In the genomic region with DNA sequence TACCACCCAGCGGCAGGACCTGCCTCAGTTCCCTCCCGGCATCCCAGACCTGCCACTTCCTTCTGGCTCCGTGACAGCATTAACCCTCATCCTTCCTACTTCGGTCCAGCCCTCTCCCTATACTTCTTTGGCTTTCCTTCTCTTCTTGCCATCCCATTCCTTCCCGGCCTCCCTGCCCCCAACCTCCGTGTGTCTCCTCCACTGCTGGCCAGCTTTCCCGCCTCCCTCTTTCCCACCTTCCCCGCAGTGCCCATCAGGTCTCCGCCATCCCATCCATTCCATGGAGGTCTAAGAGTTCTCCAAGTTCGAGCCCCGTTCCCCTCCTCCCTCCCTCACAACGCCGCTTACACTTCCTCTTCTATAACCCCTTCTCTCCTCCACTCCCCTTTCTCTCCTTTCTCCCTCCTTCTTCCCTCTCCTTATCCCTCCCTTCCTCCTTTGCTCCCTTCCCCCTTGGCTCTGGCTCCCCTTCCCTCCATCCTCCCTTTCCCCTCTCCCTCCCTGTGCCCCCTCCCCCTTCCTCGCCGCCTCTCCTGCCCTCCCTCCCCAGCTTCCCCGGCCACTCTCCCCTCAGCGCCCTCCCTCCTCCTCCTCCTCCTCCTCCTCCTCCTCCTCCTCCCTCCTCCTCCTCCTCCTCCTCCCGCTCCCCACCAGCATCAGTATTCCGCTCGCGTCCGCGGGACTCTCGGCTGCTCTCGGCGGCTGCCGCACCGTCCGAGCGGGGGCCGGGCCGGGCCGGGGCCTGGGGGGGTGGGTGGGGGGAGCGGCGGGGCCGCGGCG, we compare ENCODE assay signal across 9 mouse cellular contexts. TPM values are rescaled to one million over a fixed set of nuclear protein-coding genes. Genes with fewer than 3 reads are reported as not detected.
DNase-seq lines count a peak whose midpoint lies in the region; ATAC-seq and TF ChIP-seq lines count a peak whose summit lies in the region.
"Had no signal": no experiment of that assay in that cellular context is flagged by ENCODE, and none has a peak within 500 bp of the region (broad histone marks: within the 10 kb centered on the region; RNA-seq: fewer than 3 reads in every experiment).

No protein-coding gene starts in this region.

- H3K9me3 ChIP-seq in lung, embryonic 16.5 days (ENCODE audit: control insufficient read depth, low read length), result no peaks in the 10 kb centered on the region
- no peaks in the 10 kb centered on the region for H3K9me3 ChIP-seq in hindbrain, postnatal 0 days (ENCODE audit: low read length)
- H3K9me3 ChIP-seq in neural tube, embryonic 14.5 days (ENCODE audit: control insufficient read depth, low read length), result no peaks in the 10 kb centered on the region
- H3K9me3 ChIP-seq: megakaryocyte, embryonic 14.5 days had no signal

- peak; percentile 11 for DNase-seq in adrenal gland, postnatal 14 days
- DNase-seq in adrenal gland, adult 2 months, result no peak
- DNase-seq in lung, postnatal 10 days, result no peak
- peak; percentile 82 for DNase-seq in hindbrain, postnatal 0 days (ENCODE audit: low spot score)
- DNase-seq in spleen, postnatal 10 days (ENCODE audit: low spot score in 2 of 2), result no peak
- DNase-seq in adrenal gland, postnatal 10 days, result no peak

- H3K4me2 ChIP-seq in lung, embryonic 16.5 days (ENCODE audit: low read depth, low read length), result peak overlapping the region; percentile 73
- peak overlapping the region; percentile 83 for H3K4me2 ChIP-seq in hindbrain, postnatal 0 days (ENCODE audit: low read depth, low read length)
- peak overlapping the region; percentile 57 for H3K4me2 ChIP-seq in neural tube, embryonic 14.5 days (ENCODE audit: low read depth, low read length)

- peak; percentile 31; the same call in 1 of the 2 replicates for TF ChIP-seq CTCF in hindbrain, postnatal 0 days (IDR thresholded peaks at IDR 0.05; ENCODE audit: low read depth)

- ATAC-seq in lung, embryonic 16.5 days (ENCODE audit: low read depth), result peak; percentile 15; the same call in 1 of the 2 replicates
- peak; percentile 44 for ATAC-seq in hindbrain, postnatal 0 days
- peak; percentile 32 for ATAC-seq in neural tube, embryonic 14.5 days (ENCODE audit: low read depth)

- peak overlapping the region; percentile 52 for H3K4me3 ChIP-seq in lung, embryonic 16.5 days (ENCODE audit: low read length)
- H3K4me3 ChIP-seq in hindbrain, postnatal 0 days (ENCODE audit: low read length), result peak overlapping the region; percentile 80
- H3K4me3 ChIP-seq in neural tube, embryonic 14.5 days (ENCODE audit: low read depth, low read length), result peak overlapping the region; percentile 78
- H3K4me3 ChIP-seq: megakaryocyte, embryonic 14.5 days had no signal

- H3K9ac ChIP-seq in lung, embryonic 16.5 days (ENCODE audit: low read length), result peak overlapping the region; percentile 45; the same call in 1 of the 2 replicates
- H3K9ac ChIP-seq in hindbrain, postnatal 0 days (replicated peaks; ENCODE audit: low read length), result peak overlapping the region; percentile 97
- peak overlapping the region; percentile 98 for H3K9ac ChIP-seq in neural tube, embryonic 14.5 days (replicated peaks; ENCODE audit: low read depth, low read length)

- no peak overlapping the region for H3K27ac ChIP-seq in lung, embryonic 16.5 days (ENCODE audit: low read length)
- H3K27ac ChIP-seq in hindbrain, postnatal 0 days, result peak overlapping the region; percentile 99
- H3K27ac ChIP-seq in neural tube, embryonic 14.5 days (ENCODE audit: low read depth, low read length), result peak overlapping the region; percentile 98

- H3K27me3 ChIP-seq in lung, embryonic 16.5 days (ENCODE audit: control insufficient read depth, insufficient read depth, low read depth, low read length), result peaks cover 48% of the 10 kb centered on the region
- H3K27me3 ChIP-seq in hindbrain, postnatal 0 days (ENCODE audit: insufficient read depth, low read length), result no peaks in the 10 kb centered on the region
- H3K27me3 ChIP-seq in neural tube, embryonic 14.5 days (ENCODE audit: control insufficient read depth, insufficient read depth, low read length), result no peaks in the 10 kb centered on the region

- peaks cover 8% of the 10 kb centered on the region for H3K4me1 ChIP-seq in lung, embryonic 16.5 days (replicated peaks; ENCODE audit: control insufficient read depth, insufficient read depth, low read length)
- peaks cover 38% of the 10 kb centered on the region for H3K4me1 ChIP-seq in hindbrain, postnatal 0 days (ENCODE audit: insufficient read depth, low read length)
- peaks cover 36% of the 10 kb centered on the region for H3K4me1 ChIP-seq in neural tube, embryonic 14.5 days (ENCODE audit: control insufficient read depth, insufficient read depth, low read length)

- 2% methylated on average over 16 of the region's 38 CpGs for WGBS in lung, embryonic 16.5 days
- whole genome bisulfite sequencing in hindbrain, postnatal 0 days, result 2% methylated on average over 17 of the region's 38 CpGs
- WGBS in neural tube, embryonic 14.5 days, result 1% methylated on average over 17 of the region's 38 CpGs

- H3K36me3 ChIP-seq in lung, embryonic 16.5 days (ENCODE audit: control insufficient read depth, insufficient read depth, low read length), result no peaks in the 10 kb centered on the region
- H3K36me3 ChIP-seq in hindbrain, postnatal 0 days (ENCODE audit: insufficient read depth, low read length), result no peaks in the 10 kb centered on the region
- H3K36me3 ChIP-seq in neural tube, embryonic 14.5 days (ENCODE audit: control insufficient read depth, insufficient read depth, low read length), result no peaks in the 10 kb centered on the region

RNA-seq across cellular contexts. Expression of a gene that starts 0.5 kb away (rescaled TPM):
- 6.1 and 7.7 TPM in 2 replicates for total RNA-seq in adrenal gland, postnatal 14 days (2021)
- total RNA-seq in adrenal gland, adult 2 months (2021), result 1 to 10 TPM; 5.1 to 8.5 TPM
- 10.3 and 16.3 TPM in 2 replicates for polyA plus RNA-seq in adrenal gland, adult 2 months (2012; rRNA removed)
- polyA plus RNA-seq in lung, embryonic 16.5 days (2015; fragmentation: Nextera tagmentation; extraction: Ambion mirVana), result 0.36 and 0.57 TPM in 2 replicates
- total RNA-seq in hindbrain, postnatal 0 days (2014; rRNA removed), result 562 and 663 TPM in 2 replicates
- polyA plus RNA-seq in hindbrain, postnatal 0 days (2015; fragmentation: Nextera tagmentation; extraction: Ambion mirVana), result 19.6 and 22.7 TPM in 2 replicates
- polyA plus RNA-seq in neural tube, embryonic 14.5 days (2014; fragmentation: Nextera tagmentation; extraction: Ambion mirVana), result 21.9 and 28.1 TPM in 2 replicates
- 10 to 100 TPM in 1 of 2 experiments, 1 to 10 TPM in 1; 5.5 to 10.0 TPM for total RNA-seq in adrenal gland, postnatal 10 days (2021)

RNA-seq across cellular contexts. Expression of a gene that starts 36.8 kb away (rescaled TPM):
- 0.75 and 13.0 TPM in 2 replicates for total RNA-seq in adrenal gland, postnatal 14 days (2021)
- total RNA-seq in adrenal gland, adult 2 months (2021), result under 1 TPM in 1 of 2 experiments, not detected in 1; 0.75 TPM
- polyA plus RNA-seq in adrenal gland, adult 2 months (2012; rRNA removed), result 0.91 and 2.4 TPM in 2 replicates
- 0.62 and 1.3 TPM in 2 replicates for polyA plus RNA-seq in lung, embryonic 16.5 days (2015; fragmentation: Nextera tagmentation; extraction: Ambion mirVana)
- total RNA-seq in hindbrain, postnatal 0 days (2014; rRNA removed), result 10.2 and 15.5 TPM in 2 replicates
- 3.1 and 3.8 TPM in 2 replicates for polyA plus RNA-seq in hindbrain, postnatal 0 days (2015; fragmentation: Nextera tagmentation; extraction: Ambion mirVana)
- polyA plus RNA-seq in neural tube, embryonic 14.5 days (2014; fragmentation: Nextera tagmentation; extraction: Ambion mirVana), result 3.3 and 5.2 TPM in 2 replicates
- total RNA-seq in adrenal gland, postnatal 10 days (2021), result 10 to 100 TPM in 1 of 2 experiments, 1 to 10 TPM in 1; 8.4 to 14.5 TPM

RNA-seq across cellular contexts. Expression of a gene that starts 39.4 kb away (rescaled TPM):
- 45.9 and 51.2 TPM in 2 replicates for total RNA-seq in adrenal gland, postnatal 14 days (2021)
- total RNA-seq in adrenal gland, adult 2 months (2021), result 10 to 100 TPM; 51.2 to 61.7 TPM
- 171 and 179 TPM in 2 replicates for polyA plus RNA-seq in adrenal gland, adult 2 months (2012; rRNA removed)
- 115 and 116 TPM in 2 replicates for polyA plus RNA-seq in lung, embryonic 16.5 days (2015; fragmentation: Nextera tagmentation; extraction: Ambion mirVana)
- total RNA-seq in hindbrain, postnatal 0 days (2014; rRNA removed), result 32.7 and 44.5 TPM in 2 replicates
- polyA plus RNA-seq in hindbrain, postnatal 0 days (2015; fragmentation: Nextera tagmentation; extraction: Ambion mirVana), result 28.3 and 32.7 TPM in 2 replicates
- 26.9 and 33.4 TPM in 2 replicates for polyA plus RNA-seq in neural tube, embryonic 14.5 days (2014; fragmentation: Nextera tagmentation; extraction: Ambion mirVana)
- 10 to 100 TPM; 42.2 to 52.0 TPM for total RNA-seq in adrenal gland, postnatal 10 days (2021)

RNA-seq across cellular contexts. Expression of a gene that starts 42.7 kb away (rescaled TPM):
- 0.59 and 0.71 TPM in 2 replicates for total RNA-seq in adrenal gland, postnatal 14 days (2021)
- 1 to 10 TPM in 1 of 2 experiments, under 1 TPM in 1; 0.66 to 1.2 TPM for total RNA-seq in adrenal gland, adult 2 months (2021)
- polyA plus RNA-seq in adrenal gland, adult 2 months (2012; rRNA removed), result 1.6 and 2.3 TPM in 2 replicates
- 1.2 and 1.5 TPM in 2 replicates for polyA plus RNA-seq in lung, embryonic 16.5 days (2015; fragmentation: Nextera tagmentation; extraction: Ambion mirVana)
- 1.4 and 2.3 TPM in 2 replicates for total RNA-seq in hindbrain, postnatal 0 days (2014; rRNA removed)
- 3.3 and 3.6 TPM in 2 replicates for polyA plus RNA-seq in hindbrain, postnatal 0 days (2015; fragmentation: Nextera tagmentation; extraction: Ambion mirVana)
- polyA plus RNA-seq in neural tube, embryonic 14.5 days (2014; fragmentation: Nextera tagmentation; extraction: Ambion mirVana), result 2.0 and 2.6 TPM in 2 replicates
- total RNA-seq in adrenal gland, postnatal 10 days (2021), result 1 to 10 TPM in 1 of 2 experiments, under 1 TPM in 1; 0.57 to 1.4 TPM

RNA-seq across cellular contexts. Expression of a gene that starts 44.5 kb away (rescaled TPM):
- total RNA-seq in adrenal gland, postnatal 14 days (2021), result 2.6 and 3.9 TPM in 2 replicates
- total RNA-seq in adrenal gland, adult 2 months (2021), result 1 to 10 TPM; 4.8 to 6.2 TPM
- polyA plus RNA-seq in adrenal gland, adult 2 months (2012; rRNA removed), result 12.1 and 16.0 TPM in 2 replicates
- polyA plus RNA-seq in lung, embryonic 16.5 days (2015; fragmentation: Nextera tagmentation; extraction: Ambion mirVana), result 2.1 and 2.3 TPM in 2 replicates
- total RNA-seq in hindbrain, postnatal 0 days (2014; rRNA removed), result 130 and 154 TPM in 2 replicates
- polyA plus RNA-seq in hindbrain, postnatal 0 days (2015; fragmentation: Nextera tagmentation; extraction: Ambion mirVana), result 73.7 and 79.2 TPM in 2 replicates
- polyA plus RNA-seq in neural tube, embryonic 14.5 days (2014; fragmentation: Nextera tagmentation; extraction: Ambion mirVana), result 52.7 and 68.4 TPM in 2 replicates
- total RNA-seq in adrenal gland, postnatal 10 days (2021), result 1 to 10 TPM; 2.5 to 4.2 TPM

Comparison
In these comparisons a context has a peak if more than half of its experiments do, and no peak if none do; other contexts are left out.
1. DNase-seq: peak in adrenal gland, postnatal 14 days (single experiment) and hindbrain, postnatal 0 days (single experiment); none in adrenal gland, adult 2 months (single experiment), lung, postnatal 10 days (single experiment), spleen, postnatal 10 days (0 of 2) and adrenal gland, postnatal 10 days (single experiment).
2. H3K9ac ChIP-seq: peak in every context shown above with its lines; median percentile 98 in neural tube, embryonic 14.5 days; 97 in hindbrain, postnatal 0 days; 45 in lung, embryonic 16.5 days.
3. RNA of a gene that starts 0.5 kb away (total RNA-seq): 562 to 663 TPM in hindbrain, postnatal 0 days; 5.5 to 10.0 TPM in adrenal gland, postnatal 10 days, 5.1 to 8.5 TPM in adrenal gland, adult 2 months and 6.1 to 7.7 TPM in adrenal gland, postnatal 14 days; every median in the first group is over 10 times any median in the second.
4. Peak in every context shown above with its lines, with median percentiles within 50 percentile points of each other: ATAC-seq, H3K4me2 ChIP-seq and H3K4me3 ChIP-seq.